Mouse (Mus musculus): ENCODE results near the gene Dapk1. TPM values are rescaled to one million over a fixed set of nuclear protein-coding genes. Genes with fewer than 3 reads are reported as not detected.

The Dapk1 gene
- total RNA-seq (2014; rRNA removed; ENCODE audit: low replicate concordance) (17.3 and 20.7 TPM in 2 replicates), polyA plus RNA-seq (2015; fragmentation: Nextera tagmentation; extraction: Ambion mirVana) (6.1 TPM in 2 replicates)

GRCm38 (mm10) chr13:60601436-60602415, at the start of gene Dapk1:
Gene Dapk1 (plus strand): TSS chr13:60601947.
- TF ChIP-seq CTCF (IDR thresholded peaks at IDR 0.05; ENCODE audit: low read depth) = peak; percentile 59
- no peak for TF ChIP-seq EP300 (IDR thresholded peaks at IDR 0.05; ENCODE audit: low read depth)
- no peaks in the 10 kb centered on the region for H3K27me3 ChIP-seq (ENCODE audit: control insufficient read depth, insufficient read depth, low read length)
- H3K9ac ChIP-seq (replicated peaks; ENCODE audit: low read depth, low read length) = peak within 1 kb of the TSS; percentile 63
- DNase-seq (ENCODE audit: low spot score) (peak; percentile 82), ATAC-seq (ENCODE audit: insufficient read depth, low read depth) (peak; percentile 90)
- H3K4me3 ChIP-seq (ENCODE audit: low read depth, low read length) = peak within 1 kb of the TSS; percentile 79
- H3K9me3 ChIP-seq (replicated peaks; ENCODE audit: control insufficient read depth, low read length) = no peaks in the 10 kb centered on the region
- WGBS = under 1% methylated on average over 59 of the region's 90 CpGs
- peak within 1 kb of the TSS; percentile 88 for H3K4me2 ChIP-seq (ENCODE audit: low read depth, low read length)
- H3K4me1 ChIP-seq (ENCODE audit: control insufficient read depth, insufficient read depth) = no peaks in the 10 kb centered on the region
- no peaks in the 10 kb centered on the region for H3K36me3 ChIP-seq (replicated peaks; ENCODE audit: control insufficient read depth, insufficient read depth, low read length)
- peak within 1 kb of the TSS; percentile 52 for H3K27ac ChIP-seq (ENCODE audit: low read depth)

DNA sequence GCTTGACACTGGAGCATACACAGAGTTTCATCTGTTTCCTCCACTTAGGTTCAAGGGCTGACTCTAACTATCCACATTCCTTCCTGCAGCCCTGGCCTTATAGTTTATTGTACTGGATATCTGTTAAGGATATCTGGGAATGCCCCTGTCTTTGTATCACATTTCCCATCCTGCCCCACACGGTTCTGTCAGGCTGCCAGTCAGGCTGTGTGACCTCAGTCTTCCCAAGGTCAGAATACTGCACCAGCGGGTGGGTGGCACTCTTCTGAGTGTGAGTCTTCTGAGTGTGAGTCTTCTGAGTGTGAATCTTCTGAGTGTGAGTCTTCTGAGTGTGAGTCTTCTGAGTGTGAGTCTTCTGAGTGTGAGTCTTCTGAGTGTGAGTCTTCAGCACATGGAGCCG, 48.4 kb upstream of the Dapk1 start:
- ATAC-seq (ENCODE audit: insufficient read depth, low read depth) = no peak
- WGBS = 54% methylated on average over 3 of the region's 3 CpGs

DNA sequence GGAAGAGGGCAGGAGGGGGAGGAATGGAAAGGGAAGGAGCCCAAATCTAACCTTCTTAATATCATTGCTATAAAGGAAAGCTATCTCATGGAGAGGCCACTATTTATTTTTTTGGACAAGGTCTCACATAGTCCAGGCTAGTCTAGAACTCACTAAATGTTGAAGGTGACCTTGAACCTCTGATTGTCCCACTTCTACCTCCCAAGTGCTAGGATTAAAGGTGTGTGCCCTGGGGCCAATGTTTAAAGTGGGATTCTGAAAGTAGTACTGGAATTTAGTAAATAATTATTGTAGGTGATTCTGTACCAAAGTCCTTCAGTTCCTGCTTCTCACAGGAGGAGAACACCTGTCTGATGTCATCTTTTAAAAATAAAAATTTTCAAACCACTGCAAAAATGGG, 45.3 kb upstream of the Dapk1 start:
- no peak overlapping the region for H3K4me2 ChIP-seq (ENCODE audit: low read depth, low read length)
- no peak for TF ChIP-seq EP300 (IDR thresholded peaks at IDR 0.05; ENCODE audit: low read depth)
- TF ChIP-seq CTCF (IDR thresholded peaks at IDR 0.05; ENCODE audit: low read depth) = no peak
- no peaks in the 10 kb centered on the region for H3K9me3 ChIP-seq (replicated peaks; ENCODE audit: control insufficient read depth, low read length)
- no peaks in the 10 kb centered on the region for H3K4me1 ChIP-seq (ENCODE audit: control insufficient read depth, insufficient read depth)
- H3K36me3 ChIP-seq (replicated peaks; ENCODE audit: control insufficient read depth, insufficient read depth, low read length) = no peaks in the 10 kb centered on the region
- DNase-seq (ENCODE audit: low spot score) = no peak
- no peak overlapping the region for H3K27ac ChIP-seq (ENCODE audit: low read depth)
- no peak overlapping the region for H3K9ac ChIP-seq (replicated peaks; ENCODE audit: low read depth, low read length)
- H3K27me3 ChIP-seq (ENCODE audit: control insufficient read depth, insufficient read depth, low read length) = no peaks in the 10 kb centered on the region
- no peak for ATAC-seq (ENCODE audit: insufficient read depth, low read depth)
- no peak overlapping the region for H3K4me3 ChIP-seq (ENCODE audit: low read depth, low read length)

More for the DNA sequence above, 48.4 kb upstream of the Dapk1 start:
- no peaks in the 10 kb centered on the region for H3K4me1 ChIP-seq (ENCODE audit: control insufficient read depth, insufficient read depth)
- no peak overlapping the region for H3K9ac ChIP-seq (replicated peaks; ENCODE audit: low read depth, low read length)
- no peak overlapping the region for H3K4me2 ChIP-seq (ENCODE audit: low read depth, low read length)
- no peaks in the 10 kb centered on the region for H3K27me3 ChIP-seq (ENCODE audit: control insufficient read depth, insufficient read depth, low read length)
- no peak overlapping the region for H3K4me3 ChIP-seq (ENCODE audit: low read depth, low read length)
- H3K27ac ChIP-seq (ENCODE audit: low read depth) = no peak overlapping the region
- no peak for TF ChIP-seq EP300 (IDR thresholded peaks at IDR 0.05; ENCODE audit: low read depth)
- TF ChIP-seq CTCF (IDR thresholded peaks at IDR 0.05; ENCODE audit: low read depth) = no peak
- no peaks in the 10 kb centered on the region for H3K36me3 ChIP-seq (replicated peaks; ENCODE audit: control insufficient read depth, insufficient read depth, low read length)
- no peaks in the 10 kb centered on the region for H3K9me3 ChIP-seq (replicated peaks; ENCODE audit: control insufficient read depth, low read length)
- DNase-seq (ENCODE audit: low spot score) = no peak

GRCm38 (mm10) chr13:60556911-60557310, 44.8 kb upstream of the Dapk1 start:
- Histone ChIP-seq H3K36me3 (replicated peaks; ENCODE audit: control insufficient read depth, insufficient read depth, low read length) (no peaks in the 10 kb centered on the region), H3K27ac (ENCODE audit: low read depth) (no peak overlapping the region), H3K4me3 (ENCODE audit: low read depth, low read length) (no peak overlapping the region), H3K4me2 (ENCODE audit: low read depth, low read length) (no peak overlapping the region), H3K9ac (replicated peaks; ENCODE audit: low read depth, low read length) (no peak overlapping the region), H3K4me1 (ENCODE audit: control insufficient read depth, insufficient read depth) (no peaks in the 10 kb centered on the region), H3K27me3 (ENCODE audit: control insufficient read depth, insufficient read depth, low read length) (no peaks in the 10 kb centered on the region), H3K9me3 (replicated peaks; ENCODE audit: control insufficient read depth, low read length) (no peaks in the 10 kb centered on the region)
- ATAC-seq (ENCODE audit: insufficient read depth, low read depth) = no peak
- no peak for TF ChIP-seq CTCF (IDR thresholded peaks at IDR 0.05; ENCODE audit: low read depth)
- no peak for TF ChIP-seq EP300 (IDR thresholded peaks at IDR 0.05; ENCODE audit: low read depth)
- no peak for DNase-seq (ENCODE audit: low spot score)

- no peak overlapping the region for H3K27ac ChIP-seq (ENCODE audit: low read depth)
- no peaks in the 10 kb centered on the region for H3K36me3 ChIP-seq (replicated peaks; ENCODE audit: control insufficient read depth, insufficient read depth, low read length)
- no peaks in the 10 kb centered on the region for H3K9me3 ChIP-seq (replicated peaks; ENCODE audit: control insufficient read depth, low read length)
- H3K27me3 ChIP-seq (ENCODE audit: control insufficient read depth, insufficient read depth, low read length) = no peaks in the 10 kb centered on the region
- H3K4me1 ChIP-seq (ENCODE audit: control insufficient read depth, insufficient read depth) = no peaks in the 10 kb centered on the region
- H3K4me2 ChIP-seq (ENCODE audit: low read depth, low read length) = no peak overlapping the region
- H3K4me3 ChIP-seq (ENCODE audit: low read depth, low read length) = no peak overlapping the region
- H3K9ac ChIP-seq (replicated peaks; ENCODE audit: low read depth, low read length) = no peak overlapping the region
- DNase-seq (ENCODE audit: low spot score) = no peak
- 55% methylated on average over 6 of the region's 6 CpGs for WGBS
- TF ChIP-seq EP300 (IDR thresholded peaks at IDR 0.05; ENCODE audit: low read depth) = no peak
- TF ChIP-seq CTCF (IDR thresholded peaks at IDR 0.05; ENCODE audit: low read depth) = no peak
- no peak for ATAC-seq (ENCODE audit: insufficient read depth, low read depth)
Observed at GRCm38 (mm10) chr13:60564303-60564702, 37.4 kb upstream of the Dapk1 start.

Measured in heart, postnatal 0 days (tissue).